Mouse (Mus musculus) CH12.LX (cell line): ENCODE measurements at regions not wholly inside any gene's neighbourhood (a gene's known extent, or its start where the extent isn't known, plus 50 kb on each side); places are given as distances from the start of the nearest gene placed in this dataset.

Source experiments
- DNase-seq: peaks from one replicate; pipeline ENCODE4 v3.0.0-alpha.2; 2013; ENCODE audit errors: extremely low read depth
- H3K27ac ChIP-seq: 2 replicates; pipeline ENCODE4 v1.5.1; 2012; ENCODE audit warnings: low read depth, mild to moderate bottlenecking, control low read depth, moderate library complexity; ENCODE audit not compliant: insufficient read depth
- H3K27me3 ChIP-seq: replicated peaks from 2 replicates; pipeline ENCODE3; 2012; ENCODE audit warnings: inconsistent platforms
- H3K36me3 ChIP-seq, 2 experiments: replicated peaks in 1 of 2; 2 replicates each; pipeline versions ENCODE3 to v1.6.1; 2012; ENCODE audit warnings: inconsistent platforms in 1 of 2, low read length in 1 of 2, mild to moderate bottlenecking in 1 of 2, mixed read lengths in 1 of 2, moderate library complexity in 1 of 2; ENCODE audit not compliant: control insufficient read depth in 1 of 2, insufficient read depth in 1 of 2
- H3K4me1 ChIP-seq, 2 experiments: 2 replicates each; pipeline ENCODE4 v1.6.1; 2012; ENCODE audit warnings: inconsistent platforms in 1 of 2, moderate library complexity in 1 of 2; ENCODE audit not compliant: insufficient read depth in 2 of 2, control insufficient read depth in 1 of 2
- H3K4me2 ChIP-seq: 2 replicates; pipeline ENCODE4 v1.6.1; 2012; ENCODE audit warnings: low read depth, mild to moderate bottlenecking, control low read depth; ENCODE audit not compliant: poor library complexity, insufficient read depth, severe bottlenecking
- H3K4me3 ChIP-seq, 3 experiments: fragments of 150-350 bp in 1 of 3; sonication (generic) in 1 of 3; replicated peaks in 1 of 3; 2 replicates each; pipeline versions ENCODE3 to v1.5.1; 2011 to 2012; ENCODE audit warnings: low read depth in 2 of 3, low read length in 2 of 3, mild to moderate bottlenecking in 2 of 3, moderate library complexity in 2 of 3, control low read depth in 1 of 3, improper control_type of control experiment in 1 of 3, inconsistent platforms in 1 of 3, mixed read lengths in 1 of 3; ENCODE audit not compliant: poor library complexity in 1 of 3
- H3K79me2 ChIP-seq: replicated peaks from 2 replicates; pipeline ENCODE4 v1.6.1; 2012; ENCODE audit warnings: mild to moderate bottlenecking, moderate library complexity; ENCODE audit not compliant: control insufficient read depth, poor library complexity, insufficient read depth, severe bottlenecking; ENCODE audit errors: extremely low read depth
- H3K9ac ChIP-seq: 2 replicates; pipeline ENCODE4 v1.6.1; 2012; ENCODE audit warnings: low read depth, mild to moderate bottlenecking, control low read depth, moderate library complexity; ENCODE audit not compliant: insufficient read depth
- H3K9me3 ChIP-seq: replicated peaks from 2 replicates; pipeline ENCODE3; 2012; ENCODE audit warnings: low read length, inconsistent platforms, mixed read lengths
- CHD1 ChIP-seq: IDR thresholded peaks from 2 replicates; pipeline ENCODE4 v1.6.1; 2012; ENCODE audit warnings: low read depth, low read length, improper control_type of control experiment, inconsistent platforms
- CHD2 ChIP-seq: IDR thresholded peaks from 2 replicates; pipeline ENCODE4 v1.6.1; 2011; ENCODE audit warnings: low read length, improper control_type of control experiment
- ELF1 ChIP-seq: IDR thresholded peaks from 2 replicates; pipeline ENCODE4 v1.6.1; 2014; ENCODE audit warnings: low read depth, mild to moderate bottlenecking, inconsistent platforms, low read length, improper control_type of control experiment
- GABPA ChIP-seq: IDR thresholded peaks from 2 replicates; pipeline ENCODE4 v1.6.1; 2012; ENCODE audit warnings: low read depth, low read length, improper control_type of control experiment, inconsistent platforms; ENCODE audit not compliant: insufficient replicate concordance
- HCFC1 ChIP-seq: IDR thresholded peaks from 2 replicates; pipeline ENCODE4 v1.6.1; 2012; ENCODE audit warnings: low read depth, mild to moderate bottlenecking, inconsistent platforms, low read length, improper control_type of control experiment
- IRF4 ChIP-seq: IDR thresholded peaks from 2 replicates; pipeline ENCODE4 v1.6.1; 2014; ENCODE audit warnings: low read depth, mild to moderate bottlenecking, inconsistent platforms, low read length, improper control_type of control experiment
- MAFK ChIP-seq: IDR thresholded peaks from 2 replicates; pipeline ENCODE4 v1.6.1; 2011; ENCODE audit warnings: low read length, improper control_type of control experiment; ENCODE audit not compliant: insufficient replicate concordance
- MEF2A ChIP-seq: IDR thresholded peaks from 2 replicates; pipeline ENCODE4 v1.6.1; 2014; ENCODE audit warnings: low read depth, mild to moderate bottlenecking, inconsistent platforms, low read length, improper control_type of control experiment, borderline replicate concordance
- MYC ChIP-seq: IDR thresholded peaks from 2 replicates; pipeline ENCODE4 v1.6.1; 2011; ENCODE audit warnings: low read depth, mild to moderate bottlenecking, improper control_type of control experiment, low read length
- POLR2A ChIP-seq: IDR thresholded peaks from 2 replicates; pipeline ENCODE4 v1.6.1; 2011; ENCODE audit warnings: low read depth, mild to moderate bottlenecking, improper control_type of control experiment, low read length
- RAD21 ChIP-seq: IDR thresholded peaks from 2 replicates; pipeline ENCODE4 v1.6.1; 2011; ENCODE audit warnings: low read depth, mild to moderate bottlenecking, low read length, improper control_type of control experiment, moderate library complexity
- RCOR1 ChIP-seq: conservative IDR thresholded peaks from 2 replicates; pipeline ENCODE4 v1.6.1; 2012; ENCODE audit warnings: low read depth, mild to moderate bottlenecking, inconsistent platforms, low read length, improper control_type of control experiment
- TCF12 ChIP-seq: IDR thresholded peaks from 2 replicates; pipeline ENCODE4 v1.6.1; 2014; ENCODE audit warnings: low read depth, mild to moderate bottlenecking, inconsistent platforms, low read length, improper control_type of control experiment
- USF2 ChIP-seq: conservative IDR thresholded peaks from 2 replicates; pipeline ENCODE4 v1.6.1; 2011; ENCODE audit warnings: low read depth, low read length, improper control_type of control experiment
- ZC3H11A ChIP-seq: IDR thresholded peaks from 2 replicates; pipeline ENCODE4 v1.6.1; 2012; ENCODE audit warnings: low read depth, mild to moderate bottlenecking, inconsistent platforms, low read length, improper control_type of control experiment
- ZKSCAN1 ChIP-seq: IDR thresholded peaks from 2 replicates; pipeline ENCODE4 v1.6.1; 2012; ENCODE audit warnings: low read depth, inconsistent platforms, low read length, improper control_type of control experiment, borderline replicate concordance
- ZNF384 ChIP-seq: IDR thresholded peaks from 2 replicates; pipeline ENCODE4 v1.6.1; 2012; ENCODE audit warnings: low read depth, low read length, improper control_type of control experiment, inconsistent platforms
- dilution Hi-C: fragments of 300-500 bp; cut with MboI; formaldehyde crosslinking; loops from 2 replicates; pipeline ENCODE4 v1.14.3; 2020; ENCODE audit warnings: low sequenced_read_pairs; ENCODE audit not compliant: extremely low pct_unique_long_range_greater_than_20kb, extremely low pct_ligation_motif_present
- in situ Hi-C: fragments of 300-500 bp; cut with MboI; formaldehyde crosslinking; loops from 3 replicates; pipeline ENCODE4 v1.14.3; 2019; ENCODE audit warnings: low sequenced_read_pairs, low pct_ligation_motif_present, low pct_unique_long_range_greater_than_20kb, mixed read lengths

- H3K4me1 ChIP-seq, result peaks cover 0 to 14% of the 10 kb centered on the region in 2 experiments; a peak in 2 of 4 replicates
- H3K9ac ChIP-seq, result no peak overlapping the region
- TF ChIP-seq ZKSCAN1 (no peak), GABPA (no peak), MYC (no peak), CHD1 (no peak), ZNF384 (no peak), ZC3H11A (no peak), CHD2 (no peak), MAFK (no peak), POLR2A (no peak), IRF4 (no peak), RAD21 (no peak), MEF2A (no peak), TCF12 (no peak), HCFC1 (no peak), ELF1 (no peak)
- H3K4me2 ChIP-seq, result no peak overlapping the region
- H3K36me3 ChIP-seq, result peaks cover 0 to 5% of the 10 kb centered on the region in 2 experiments
- in situ Hi-C loops (no loop called here), dilution Hi-C loops (no loop called here)
- no peaks in the 10 kb centered on the region for H3K79me2 ChIP-seq
- no peak overlapping the region for H3K27ac ChIP-seq
- no peak overlapping the region for H3K4me3 ChIP-seq
- peaks cover 4% of the 10 kb centered on the region for H3K9me3 ChIP-seq
- no peak for DNase-seq
- H3K27me3 ChIP-seq, result no peaks in the 10 kb centered on the region
Measured at GRCm38 (mm10) chr4:8934541-8934940, 695.7 kb upstream of the Car8 start.

GRCm38 (mm10) chr4:8929346-8929745 is 690.5 kb upstream of the Car8 start:
- in situ Hi-C loops (loop anchor here (10.0 kb wide), 1 partner anchor 225 kb away; no protein-coding TSS in a partner anchor), dilution Hi-C loops (no loop called here)
- H3K4me3 ChIP-seq, result no peak overlapping the region
- H3K79me2 ChIP-seq, result no peaks in the 10 kb centered on the region
- peaks cover 4% of the 10 kb centered on the region for H3K9me3 ChIP-seq
- peaks cover 0 to 10% of the 10 kb centered on the region in 2 experiments for H3K36me3 ChIP-seq
- no peak overlapping the region for H3K4me2 ChIP-seq
- H3K9ac ChIP-seq, result no peak overlapping the region
- H3K27ac ChIP-seq, result no peak overlapping the region
- no peak for TF ChIP-seq ZC3H11A
- TF ChIP-seq RCOR1, result no peak
- no peak for TF ChIP-seq USF2
- TF ChIP-seq, all 38 proteins: peak for 0
- no peaks in the 10 kb centered on the region for H3K27me3 ChIP-seq
- DNase-seq, result no peak
- H3K4me1 ChIP-seq, result peaks cover 31 to 49% of the 10 kb centered on the region in 2 experiments
